Mouse (Mus musculus) neural tube, embryonic 11.5 days (tissue): ENCODE results near the gene Tmigd3. TPM values are rescaled to one million over a fixed set of nuclear protein-coding genes. Genes with fewer than 3 reads are reported as not detected.
"Not testable (repeated sequence)": the region's sequence is repeated elsewhere in the genome, so short reads cannot be mapped to it uniquely, and the experiment has no call there.

Experiments
- ATAC-seq: fragments of 200-750 bp; cut with Nextera tagmentation; 2 replicates; pipeline ENCODE4 v1.8.0; 2017; ENCODE audit warnings: moderate number of reproducible peaks, mild to moderate bottlenecking, moderate TSS enrichment, moderate library complexity; ENCODE audit not compliant: insufficient read depth, low FRiP score, low TSS enrichment
- DNase-seq: peaks from one replicate; pipeline ENCODE4 v3.0.0-alpha.2; 2015; ENCODE audit warnings: low spot score
- H3K27ac ChIP-seq: fragments of 300-500 bp; sonication (generic); 2 replicates; pipeline ENCODE4 v1.5.1; 2014; ENCODE audit warnings: low read depth, mild to moderate bottlenecking, low read length
- H3K27me3 ChIP-seq: fragments of 300-500 bp; sonication (generic); 2 replicates; pipeline ENCODE4 v1.6.1; 2014; ENCODE audit warnings: mild to moderate bottlenecking, low read length, mixed read lengths; ENCODE audit not compliant: control insufficient read depth, insufficient read depth
- H3K36me3 ChIP-seq: fragments of 300-500 bp; sonication (generic); 2 replicates; pipeline ENCODE4 v1.6.1; 2014; ENCODE audit warnings: mild to moderate bottlenecking, low read length, moderate library complexity, mixed read lengths; ENCODE audit not compliant: control insufficient read depth, insufficient read depth
- H3K4me1 ChIP-seq: fragments of 300-500 bp; sonication (generic); 2 replicates; pipeline ENCODE4 v1.6.1; 2014; ENCODE audit warnings: low read length, mixed read lengths; ENCODE audit not compliant: control insufficient read depth, insufficient read depth
- H3K4me2 ChIP-seq: fragments of 300-500 bp; sonication (generic); 2 replicates; pipeline ENCODE4 v1.6.1; 2014; ENCODE audit warnings: low read depth, mild to moderate bottlenecking, moderate library complexity
- H3K4me3 ChIP-seq: fragments of 300-500 bp; sonication (generic); 2 replicates; pipeline ENCODE4 v1.5.1; 2014; ENCODE audit warnings: low read depth, low read length
- H3K9ac ChIP-seq: fragments of 300-500 bp; sonication (generic); 2 replicates; pipeline ENCODE4 v1.6.1; 2014; ENCODE audit warnings: mild to moderate bottlenecking, low read length
- H3K9me3 ChIP-seq: fragments of 300-500 bp; sonication (generic); 2 replicates; pipeline ENCODE4 v1.6.1; 2016; ENCODE audit warnings: low read length; ENCODE audit not compliant: control insufficient read depth
- WGBS: fragments of 180-500 bp; shearing (Covaris S2); extraction: QIAGEN DNeasy Blood & Tissue Kit; methylation state at CpG from one replicate; pipeline ENCODE4 v1.1.7; 2014; 5-methylcytosine and 5-hydroxymethylcytosine counted together
- polyA plus RNA-seq: library from polyadenylated mRNA; unstranded; fragments of >200 nt; fragmentation: Nextera tagmentation; extraction: Ambion mirVana; gene quantifications from 2 replicates; pipeline ENCODE4 v1.2.1, GENCODE M21; 2014

The Tmigd3 gene
- polyA plus RNA-seq, 1 experiment from 2014 or later, result not detected

DNA sequence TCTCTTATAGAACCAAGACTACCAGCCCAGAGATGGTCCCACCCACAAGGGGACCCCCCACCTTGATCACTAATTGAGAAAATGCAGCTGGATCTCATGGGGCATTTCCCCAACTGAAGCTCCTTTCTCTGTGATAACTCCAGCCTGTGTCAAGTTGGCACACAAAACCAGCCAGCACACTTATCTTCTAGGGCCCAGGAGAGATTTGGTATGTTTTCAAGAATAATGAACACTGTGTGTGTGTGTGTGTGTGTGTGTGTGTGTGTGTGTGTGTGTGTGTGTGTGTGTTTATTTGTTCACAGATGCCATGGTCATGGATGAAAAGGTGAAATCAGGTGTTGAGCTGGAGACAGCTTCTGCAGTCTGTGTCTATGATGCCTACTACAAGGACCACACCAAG, 45.8 kb downstream of the Tmigd3 start:
- not testable (repeated sequence) for H3K36me3 ChIP-seq, H3K9ac ChIP-seq, H3K4me2 ChIP-seq, H3K27me3 ChIP-seq, H3K4me1 ChIP-seq, ATAC-seq, DNase-seq, H3K27ac ChIP-seq, H3K9me3 ChIP-seq, H3K4me3 ChIP-seq

DNA sequence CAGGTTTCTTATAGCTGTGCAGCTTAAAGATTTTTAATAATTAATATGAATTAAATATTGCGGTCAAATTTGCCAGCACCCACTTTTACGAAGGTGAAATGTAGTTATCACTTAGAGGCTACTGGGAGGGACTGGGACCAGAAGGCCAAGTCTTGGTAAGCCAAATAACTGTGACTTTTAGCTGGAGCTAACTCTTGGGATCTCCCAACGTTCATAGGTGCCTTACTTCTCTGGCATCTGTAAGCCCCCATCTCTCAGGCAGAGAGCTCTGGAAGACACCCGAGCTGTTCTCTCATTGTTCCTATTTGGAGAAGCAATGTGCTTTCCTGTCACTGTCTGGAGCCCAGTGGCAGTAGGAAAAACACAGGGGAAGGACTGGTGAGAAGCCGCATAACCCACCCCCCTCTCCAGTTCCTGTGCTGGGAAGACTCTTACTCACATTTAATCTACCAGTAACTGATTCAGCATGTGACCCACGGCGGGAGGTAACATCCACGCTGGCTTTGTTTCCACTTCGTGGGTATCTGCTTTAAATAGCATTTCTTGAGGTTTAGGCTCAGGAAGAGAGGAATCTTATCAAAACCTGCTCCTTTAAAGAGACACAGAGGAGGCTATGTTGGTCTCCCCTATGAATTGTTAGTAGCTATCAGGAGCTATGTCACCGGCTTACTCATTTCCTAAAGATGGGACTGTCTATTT, 47.1 kb downstream of the Tmigd3 start:
- no peak overlapping the region for H3K4me3 ChIP-seq
- DNase-seq, result peak; percentile 17
- no peak overlapping the region for H3K27ac ChIP-seq
- no peaks in the 10 kb centered on the region for H3K4me1 ChIP-seq
- no peak for ATAC-seq
- no peak overlapping the region for H3K4me2 ChIP-seq
- H3K9me3 ChIP-seq, result no peaks in the 10 kb centered on the region
- H3K9ac ChIP-seq, result no peak overlapping the region
- H3K36me3 ChIP-seq, result no peaks in the 10 kb centered on the region
- H3K27me3 ChIP-seq, result no peaks in the 10 kb centered on the region
- WGBS, result 66% methylated on average over 10 of the region's 10 CpGs

DNA sequence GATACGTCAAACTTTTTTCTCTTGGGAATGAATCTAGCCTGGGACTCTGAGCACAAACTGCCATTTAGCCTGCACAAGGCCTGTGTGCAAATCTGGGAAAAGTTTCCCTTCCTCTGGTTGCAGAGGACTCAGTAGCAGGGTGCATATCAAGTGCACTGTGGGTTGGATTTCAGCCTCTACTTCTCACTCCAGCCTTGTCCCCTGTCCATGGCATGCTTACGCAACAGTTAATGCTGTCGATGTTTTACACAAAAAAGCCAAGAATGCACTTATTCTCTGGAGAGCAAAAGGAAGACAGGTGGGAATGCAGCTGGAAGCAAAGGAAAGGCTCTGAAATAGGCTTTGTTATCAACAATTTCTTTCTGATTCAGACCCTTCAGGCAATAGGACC, 47.6 kb downstream of the Tmigd3 start:
- no peak overlapping the region for H3K9ac ChIP-seq
- H3K27ac ChIP-seq, result no peak overlapping the region
- no peak overlapping the region for H3K4me3 ChIP-seq
- no peaks in the 10 kb centered on the region for H3K4me1 ChIP-seq
- no peaks in the 10 kb centered on the region for H3K36me3 ChIP-seq
- WGBS, result 79% methylated on average over 3 of the region's 3 CpGs
- H3K9me3 ChIP-seq, result no peaks in the 10 kb centered on the region
- ATAC-seq (no peak), DNase-seq (no peak)
- no peak overlapping the region for H3K4me2 ChIP-seq
- H3K27me3 ChIP-seq, result no peaks in the 10 kb centered on the region

DNA sequence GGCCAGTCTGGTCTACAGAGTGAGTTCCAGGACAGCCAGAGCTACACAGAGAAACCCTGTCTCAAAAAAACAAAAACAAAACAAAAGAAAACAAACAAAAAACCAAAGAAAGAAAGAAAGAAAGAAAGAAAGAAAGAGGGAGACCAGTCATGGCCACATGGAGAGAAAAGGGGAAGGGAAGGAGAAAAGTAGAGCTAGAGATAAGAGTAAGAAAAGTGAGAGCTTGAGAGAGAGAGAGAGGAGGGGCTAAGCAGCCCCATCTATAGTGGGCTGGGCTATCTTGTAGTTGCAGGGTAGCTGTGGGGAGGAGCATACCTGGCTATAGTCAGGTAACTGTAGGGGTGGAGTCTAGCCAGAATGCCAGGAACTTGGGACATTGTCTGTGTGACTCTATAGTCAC, 50.0 kb downstream of the Tmigd3 start:
- not testable (repeated sequence) for ATAC-seq, H3K9me3 ChIP-seq, H3K4me1 ChIP-seq, H3K4me2 ChIP-seq, H3K36me3 ChIP-seq, H3K27me3 ChIP-seq, H3K27ac ChIP-seq, H3K4me3 ChIP-seq, DNase-seq, H3K9ac ChIP-seq

DNA sequence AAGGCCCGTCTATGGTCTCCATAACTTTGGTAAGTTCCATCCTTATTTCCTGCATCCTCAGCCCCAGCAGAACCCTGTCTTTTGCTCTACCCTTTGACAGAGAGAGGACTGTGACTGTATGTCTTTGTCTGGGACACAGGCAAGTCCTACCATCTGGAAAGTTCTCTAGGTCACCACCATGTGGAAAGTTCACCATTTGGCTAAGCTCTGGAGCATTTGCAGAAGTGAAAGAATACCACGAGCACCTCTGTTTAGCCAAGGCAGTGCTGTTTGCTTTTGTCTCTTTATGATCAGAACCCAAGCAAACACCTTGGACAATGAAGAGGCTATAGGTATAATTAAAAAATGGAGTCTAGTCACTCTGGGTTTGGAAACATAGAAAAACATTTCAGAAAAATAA, 51.3 kb downstream of the Tmigd3 start:
- Histone ChIP-seq H3K27ac (no peak overlapping the region), H3K4me2 (no peak overlapping the region), H3K4me3 (no peak overlapping the region), H3K27me3 (no peaks in the 10 kb centered on the region), H3K4me1 (no peaks in the 10 kb centered on the region), H3K9ac (no peak overlapping the region), H3K9me3 (no peaks in the 10 kb centered on the region), H3K36me3 (no peaks in the 10 kb centered on the region)
- 76% methylated on average over 2 of the region's 2 CpGs for WGBS
- ATAC-seq, result no peak
- DNase-seq, result no peak

DNA sequence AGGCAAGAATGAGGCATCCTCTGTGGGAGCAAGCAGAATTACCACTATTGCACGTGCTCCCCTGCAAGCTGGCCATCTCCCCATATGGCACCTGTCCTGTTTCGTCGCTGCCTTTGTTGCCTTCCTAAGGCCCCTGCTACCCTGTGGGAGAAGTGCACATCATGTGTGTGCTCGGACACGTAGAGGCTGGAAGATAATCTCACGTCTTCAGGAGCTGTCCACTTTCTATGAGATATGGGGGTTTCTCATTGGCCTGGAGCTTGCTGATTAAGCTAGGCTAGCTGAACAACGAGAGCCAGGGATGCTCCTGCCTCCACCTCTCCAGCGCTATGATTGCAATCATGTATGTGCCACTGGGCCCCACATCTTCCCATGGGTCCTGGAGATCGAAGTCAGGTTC, 53.9 kb downstream of the Tmigd3 start:
- Histone ChIP-seq H3K4me1 (no peaks in the 10 kb centered on the region), H3K36me3 (no peaks in the 10 kb centered on the region), H3K4me3 (no peak overlapping the region), H3K27me3 (no peaks in the 10 kb centered on the region), H3K9me3 (no peaks in the 10 kb centered on the region), H3K9ac (no peak overlapping the region), H3K27ac (no peak overlapping the region), H3K4me2 (no peak overlapping the region)
- WGBS, result 82% methylated on average over 9 of the region's 9 CpGs
- ATAC-seq, result no peak
- DNase-seq, result no peak

DNA sequence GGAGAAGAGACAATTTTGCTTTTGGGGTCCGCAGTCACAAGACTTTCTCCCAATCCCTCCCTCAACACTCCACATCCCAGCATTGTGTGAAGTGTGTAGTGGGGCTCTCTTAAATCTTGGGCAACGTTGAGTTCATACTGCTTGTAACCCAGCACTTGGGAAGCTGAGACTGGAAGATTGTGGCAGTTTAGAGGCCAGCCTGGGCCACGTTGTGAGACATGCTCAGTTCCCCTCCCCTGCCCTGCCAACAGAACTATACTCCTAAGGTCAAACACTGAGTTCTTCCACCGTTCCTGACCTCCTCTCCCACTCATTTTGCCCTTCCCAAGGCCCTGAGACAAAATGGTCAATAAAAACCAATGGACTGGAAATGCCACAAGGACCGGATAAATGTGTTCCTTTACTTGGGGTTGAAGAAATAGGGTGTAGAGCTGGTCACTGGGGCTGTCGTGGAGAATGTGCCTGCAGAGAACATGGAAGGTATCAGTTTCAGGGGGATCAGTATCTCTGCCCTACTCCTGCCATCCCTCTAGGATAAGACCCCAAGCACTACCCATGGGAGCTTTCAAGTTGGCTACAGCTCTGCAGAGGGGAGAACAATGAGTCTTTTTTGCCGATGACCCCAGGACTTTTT, 57.0 kb downstream of the Tmigd3 start:
- Histone ChIP-seq H3K4me3 (no peak overlapping the region), H3K36me3 (no peaks in the 10 kb centered on the region), H3K9me3 (no peaks in the 10 kb centered on the region), H3K27me3 (no peaks in the 10 kb centered on the region), H3K4me2 (no peak overlapping the region), H3K27ac (no peak overlapping the region), H3K9ac (no peak overlapping the region), H3K4me1 (no peaks in the 10 kb centered on the region)
- 67% methylated on average over 7 of the region's 7 CpGs for WGBS
- DNase-seq (no peak), ATAC-seq (no peak)

DNA sequence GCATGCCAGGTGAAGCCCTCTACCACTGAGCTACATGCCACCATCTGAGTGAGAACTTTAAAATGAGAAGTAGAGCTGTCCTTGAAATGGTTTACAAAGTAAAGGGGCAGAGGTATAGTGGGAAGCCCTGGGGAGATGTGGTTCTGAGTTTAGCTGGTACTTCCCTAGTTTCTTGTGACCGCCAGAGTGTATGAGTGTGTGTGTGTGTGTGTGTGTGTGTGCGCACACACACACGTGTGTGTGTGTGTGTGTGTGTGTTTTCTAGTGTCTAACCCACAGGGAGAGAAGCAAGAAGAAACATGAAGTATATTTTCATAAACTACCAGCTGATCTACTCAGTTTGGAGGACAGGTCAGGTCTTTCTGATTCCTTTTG, 57.5 kb downstream of the Tmigd3 start:
- no peak for DNase-seq
- no peak overlapping the region for H3K9ac ChIP-seq
- no peak for ATAC-seq
- H3K27ac ChIP-seq, result no peak overlapping the region
- no peaks in the 10 kb centered on the region for H3K27me3 ChIP-seq
- no peak overlapping the region for H3K4me2 ChIP-seq
- H3K9me3 ChIP-seq, result no peaks in the 10 kb centered on the region
- H3K4me1 ChIP-seq, result no peaks in the 10 kb centered on the region
- no peaks in the 10 kb centered on the region for H3K36me3 ChIP-seq
- no peak overlapping the region for H3K4me3 ChIP-seq
- 91% methylated on average over 3 of the region's 3 CpGs for WGBS

DNA sequence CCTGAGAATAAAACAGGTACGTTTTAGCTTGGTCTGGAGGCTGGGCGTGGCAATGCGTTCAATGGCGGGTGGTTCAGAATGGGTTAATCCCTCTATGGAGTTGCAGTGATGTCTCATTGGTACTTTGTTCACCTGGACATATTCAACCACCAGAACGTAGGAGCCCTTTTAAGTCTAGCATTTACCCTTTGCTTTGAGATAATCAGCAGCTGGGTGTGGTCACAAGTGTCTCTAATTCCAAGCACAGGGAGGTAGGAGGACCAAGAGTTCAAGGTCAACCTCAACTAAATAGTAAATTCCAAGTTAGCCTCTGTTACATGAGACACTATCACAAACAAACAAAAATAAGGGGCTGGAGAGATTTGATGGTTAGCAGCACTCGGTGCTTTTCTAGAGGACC, 58.1 kb downstream of the Tmigd3 start:
- ATAC-seq, result no peak
- no peak for DNase-seq
- H3K4me1 ChIP-seq, result no peaks in the 10 kb centered on the region
- no peak overlapping the region for H3K9ac ChIP-seq
- H3K27ac ChIP-seq, result no peak overlapping the region
- no peak overlapping the region for H3K4me2 ChIP-seq
- H3K4me3 ChIP-seq, result no peak overlapping the region
- no peaks in the 10 kb centered on the region for H3K36me3 ChIP-seq
- no peaks in the 10 kb centered on the region for H3K27me3 ChIP-seq
- H3K9me3 ChIP-seq, result no peaks in the 10 kb centered on the region
- 92% methylated on average over 6 of the region's 6 CpGs for WGBS
